Mouse (Mus musculus) layer of hippocampus, postnatal 25 days (tissue): ENCODE measurements around the gene Cd44. TPM values are rescaled to one million over a fixed set of nuclear protein-coding genes. Genes with fewer than 3 reads are reported as not detected.

Source experiments
- DNase-seq, 2 experiments: peaks; one replicate each; pipeline ENCODE4 v3.0.0; 2022; ENCODE audit warnings: mixed read lengths in 2 of 2, low spot score in 1 of 2; ENCODE audit errors: extremely low spot score in 1 of 2
- total RNA-seq, 2 experiments: library from RNA; stranded (reverse); gene quantifications; 2 replicates each; pipeline ENCODE4 v1.2.3; 2021

Gene Cd44
- total RNA-seq, 2 experiments from 2014 or later, result 3.7 to 4.0 TPM

GRCm38 (mm10) chr2:102916596-102916995 lies 15.1 kb upstream of the Cd44 start:
- DNase-seq, result no peak

- no peak for DNase-seq
Observed at GRCm38 (mm10) chr2:102914675-102915074, 13.2 kb upstream of the Cd44 start.

GRCm38 (mm10) chr2:102913833-102914545 lies 12.5 kb upstream of the Cd44 start:
- no peak for DNase-seq

GRCm38 (mm10) chr2:102912951-102913350 lies 11.5 kb upstream of the Cd44 start:
- no peak for DNase-seq

- DNase-seq, result no peak
Observed at GRCm38 (mm10) chr2:102912469-102912868, 11.0 kb upstream of the Cd44 start.

GRCm38 (mm10) chr2:102909403-102909802 lies 7.9 kb upstream of the Cd44 start:
- no peak for DNase-seq

GRCm38 (mm10) chr2:102905604-102906003 lies 4.1 kb upstream of the Cd44 start:
- no peak for DNase-seq

GRCm38 (mm10) chr2:102901828-102902223 lies 361 bp upstream of the Cd44 start:
- DNase-seq, result no peak

- DNase-seq, result no peak
Observed at GRCm38 (mm10) chr2:102900230-102900721, 1.2 kb downstream of the Cd44 start.

- DNase-seq, result no peak
Observed at GRCm38 (mm10) chr2:102899238-102899637, 2.2 kb downstream of the Cd44 start.

GRCm38 (mm10) chr2:102898585-102898984 lies 2.9 kb downstream of the Cd44 start:
- DNase-seq, result no peak

- no peak for DNase-seq
Observed at GRCm38 (mm10) chr2:102896154-102896553, 5.3 kb downstream of the Cd44 start.

GRCm38 (mm10) chr2:102895197-102895596 lies 6.3 kb downstream of the Cd44 start:
- no peak for DNase-seq

- no peak for DNase-seq
Observed at GRCm38 (mm10) chr2:102894785-102895184, 6.7 kb downstream of the Cd44 start.

GRCm38 (mm10) chr2:102888688-102889225 lies 12.7 kb downstream of the Cd44 start:
- DNase-seq, result no peak

GRCm38 (mm10) chr2:102887137-102887536 lies 14.3 kb downstream of the Cd44 start:
- no peak for DNase-seq

GRCm38 (mm10) chr2:102886306-102886935 lies 15.0 kb downstream of the Cd44 start:
- no peak for DNase-seq

GRCm38 (mm10) chr2:102882597-102883272 lies 18.7 kb downstream of the Cd44 start:
- DNase-seq, result no peak

GRCm38 (mm10) chr2:102882004-102882588 lies 19.4 kb downstream of the Cd44 start:
- DNase-seq, result no peak

- DNase-seq, result no peak
Observed at GRCm38 (mm10) chr2:102878513-102878912, 23.0 kb downstream of the Cd44 start.

GRCm38 (mm10) chr2:102877463-102877862 lies 24.0 kb downstream of the Cd44 start:
- no peak for DNase-seq
